Mouse (Mus musculus): ENCODE results near the gene Sptan1. TPM values are rescaled to one million over a fixed set of nuclear protein-coding genes. Genes with fewer than 3 reads are reported as not detected.

Gene Sptan1
- 14.0 and 17.8 TPM in 2 replicates for polyA plus RNA-seq (2015; fragmentation: Nextera tagmentation; extraction: Ambion mirVana)

DNA sequence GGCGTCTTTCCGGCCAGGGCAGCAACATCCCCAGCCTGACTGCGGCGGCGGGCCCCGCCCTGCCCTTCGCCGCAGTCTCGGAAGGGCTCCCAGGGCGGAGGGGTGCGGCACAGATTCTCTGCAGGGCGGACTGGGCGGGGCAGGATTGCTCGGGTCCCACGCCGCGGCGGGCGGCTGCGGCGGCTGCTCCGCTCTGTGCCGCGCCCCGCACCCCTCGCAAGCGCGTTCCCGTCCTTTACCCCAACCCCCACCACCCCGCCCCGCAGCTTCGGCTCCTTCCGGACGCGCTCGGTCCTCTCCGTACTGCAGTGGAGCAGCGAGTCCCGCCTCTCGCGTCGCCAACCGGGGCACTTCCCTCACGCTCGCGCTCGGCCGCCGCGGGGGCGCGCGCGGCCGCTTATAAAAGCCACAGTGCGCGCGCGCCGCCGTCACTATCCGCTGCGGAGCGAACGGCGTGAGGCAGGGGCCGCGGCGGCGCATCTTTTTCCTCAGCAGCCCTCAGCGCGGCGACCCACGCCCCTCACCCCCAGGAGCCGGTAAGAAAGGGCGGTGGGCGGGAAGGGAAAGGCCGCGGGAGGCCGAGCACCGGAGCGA is at the start of gene Sptan1:
TSS of gene Sptan1 (plus strand) at position 311 of the 594 bp plus-strand sequence.
- ATAC-seq (ENCODE audit: insufficient read depth): peak; percentile 96
- WGBS (ENCODE audit: insufficient replicate concordance): 1% methylated on average over 81 of the region's 82 CpGs
- H3K27me3 ChIP-seq: peaks cover 74% of the 10 kb centered on the region
- peak within 1 kb of the TSS; percentile 64 for H3K4me2 ChIP-seq
- H3K4me3 ChIP-seq (replicated peaks): peak within 1 kb of the TSS; percentile 66
- H3K9ac ChIP-seq: peak within 1 kb of the TSS; percentile 60
- H3K4me1 ChIP-seq (replicated peaks): peaks cover 31% of the 10 kb centered on the region
- H3K36me3 ChIP-seq (replicated peaks): no peaks in the 10 kb centered on the region; the same call in 1 of the 2 replicates
- peak within 1 kb of the TSS; percentile 65 for H3K27ac ChIP-seq (replicated peaks)
- H3K9me3 ChIP-seq (replicated peaks): no peaks in the 10 kb centered on the region

DNA sequence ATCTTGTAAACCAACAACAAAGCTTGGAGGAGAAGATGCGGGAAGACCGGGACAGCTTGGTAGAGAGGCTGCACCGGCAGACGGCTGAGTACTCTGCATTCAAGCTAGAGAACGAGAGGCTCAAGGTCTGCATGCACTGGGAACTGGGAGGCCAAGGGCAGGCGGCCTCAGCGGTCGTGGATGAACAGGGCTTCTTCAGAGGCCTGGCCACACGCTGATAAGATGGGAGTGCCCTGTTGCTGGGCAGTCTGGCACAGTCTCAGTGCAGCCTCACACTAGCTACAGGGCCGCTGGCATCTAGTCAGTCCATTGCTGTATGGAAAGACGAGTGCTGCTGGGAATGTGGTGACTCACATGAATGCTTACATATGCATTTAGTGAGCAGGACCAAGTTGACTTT is 47.7 kb upstream of the Sptan1 start:
- no peaks in the 10 kb centered on the region for H3K9me3 ChIP-seq (replicated peaks)
- H3K4me3 ChIP-seq (replicated peaks): peak overlapping the region; percentile 13; the same call in 1 of the 2 replicates
- H3K4me1 ChIP-seq (replicated peaks): peaks cover 36% of the 10 kb centered on the region
- WGBS (ENCODE audit: insufficient replicate concordance): 54% methylated on average over 11 of the region's 11 CpGs
- peak; percentile 97 for ATAC-seq (ENCODE audit: insufficient read depth)
- H3K27ac ChIP-seq (replicated peaks): peak overlapping the region; percentile 85
- no peak overlapping the region for H3K9ac ChIP-seq
- H3K36me3 ChIP-seq (replicated peaks): peaks cover 89% of the 10 kb centered on the region
- H3K4me2 ChIP-seq: peak overlapping the region; percentile 54
- no peaks in the 10 kb centered on the region for H3K27me3 ChIP-seq

DNA sequence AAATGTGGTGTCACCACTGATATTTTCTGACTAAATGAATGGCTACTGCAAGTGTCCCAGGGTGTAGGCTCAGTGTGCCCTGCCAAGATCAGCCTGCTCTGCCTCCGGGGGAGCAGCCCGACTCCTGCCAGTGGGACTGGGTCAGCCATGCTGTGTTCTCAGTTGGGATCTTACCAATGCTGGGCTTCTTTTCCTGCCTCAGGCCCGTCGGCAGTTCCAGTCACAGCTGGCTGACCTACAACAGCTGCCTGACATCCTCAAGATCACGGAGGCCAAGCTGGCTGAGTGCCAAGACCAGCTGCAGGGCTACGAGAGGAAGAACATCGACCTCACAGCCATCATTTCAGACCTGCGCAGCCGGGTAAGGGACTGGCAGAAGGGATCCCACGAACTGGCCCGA is 43.3 kb upstream of the Sptan1 start:
- 76% methylated on average over 11 of the region's 11 CpGs for WGBS (ENCODE audit: insufficient replicate concordance)
- no peak for ATAC-seq (ENCODE audit: insufficient read depth)
- Histone ChIP-seq H3K4me3 (replicated peaks) (no peak overlapping the region), H3K36me3 (replicated peaks) (peaks cover 90% of the 10 kb centered on the region), H3K27me3 (no peaks in the 10 kb centered on the region), H3K4me2 (no peak overlapping the region), H3K9me3 (replicated peaks) (no peaks in the 10 kb centered on the region), H3K9ac (no peak overlapping the region), H3K27ac (replicated peaks) (no peak overlapping the region), H3K4me1 (replicated peaks) (peaks cover 19% of the 10 kb centered on the region)

DNA sequence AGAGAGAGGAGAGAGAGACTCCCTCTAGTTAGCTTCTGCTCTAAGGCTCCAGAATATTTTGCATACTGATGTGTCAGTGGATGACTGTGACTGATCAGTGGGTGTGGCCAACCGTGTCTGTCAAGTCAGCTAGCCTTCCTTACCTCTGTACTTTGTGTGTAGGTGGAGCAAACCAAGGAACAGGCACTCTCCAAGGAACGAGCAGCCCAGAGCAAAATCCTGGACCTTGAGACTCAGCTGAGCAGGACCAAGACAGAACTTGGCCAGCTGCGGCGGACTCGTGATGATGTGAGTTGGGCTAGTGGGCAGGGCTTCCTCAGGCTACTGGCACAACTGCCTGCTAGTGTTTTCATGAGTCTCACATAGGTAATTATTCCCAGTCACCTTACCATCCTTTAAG is 38.8 kb upstream of the Sptan1 start:
- H3K27ac ChIP-seq (replicated peaks): no peak overlapping the region
- H3K4me1 ChIP-seq (replicated peaks): no peaks in the 10 kb centered on the region
- H3K4me2 ChIP-seq: no peak overlapping the region
- H3K4me3 ChIP-seq (replicated peaks): no peak overlapping the region
- no peaks in the 10 kb centered on the region for H3K27me3 ChIP-seq
- no peaks in the 10 kb centered on the region for H3K9me3 ChIP-seq (replicated peaks)
- ATAC-seq (ENCODE audit: insufficient read depth): no peak
- 86% methylated on average over 5 of the region's 5 CpGs for WGBS (ENCODE audit: insufficient replicate concordance)
- peaks cover 93% of the 10 kb centered on the region for H3K36me3 ChIP-seq (replicated peaks)
- no peak overlapping the region for H3K9ac ChIP-seq

- H3K4me2 ChIP-seq: no peak overlapping the region
- H3K9ac ChIP-seq: no peak overlapping the region
- H3K4me3 ChIP-seq (replicated peaks): no peak overlapping the region
- H3K27ac ChIP-seq (replicated peaks): no peak overlapping the region
- H3K36me3 ChIP-seq (replicated peaks): peaks cover 53% of the 10 kb centered on the region
- H3K27me3 ChIP-seq: no peaks in the 10 kb centered on the region
- H3K4me1 ChIP-seq (replicated peaks): peaks cover 6% of the 10 kb centered on the region; the same call in 1 of the 2 replicates
- WGBS (ENCODE audit: insufficient replicate concordance): 84% methylated on average over 10 of the region's 10 CpGs
- no peaks in the 10 kb centered on the region for H3K9me3 ChIP-seq (replicated peaks)
- no peak for ATAC-seq (ENCODE audit: insufficient read depth)
Observed at GRCm38 (mm10) chr2:29930506-29930905, 34.9 kb upstream of the Sptan1 start.

GRCm38 (mm10) chr2:29931194-29931593 is 34.2 kb upstream of the Sptan1 start:
- ATAC-seq (ENCODE audit: insufficient read depth): no peak
- Histone ChIP-seq H3K4me1 (replicated peaks) (peaks cover 12% of the 10 kb centered on the region), H3K36me3 (replicated peaks) (peaks cover 46% of the 10 kb centered on the region), H3K9me3 (replicated peaks) (no peaks in the 10 kb centered on the region), H3K9ac (no peak overlapping the region), H3K4me3 (replicated peaks) (no peak overlapping the region), H3K4me2 (no peak overlapping the region), H3K27ac (replicated peaks) (no peak overlapping the region), H3K27me3 (no peaks in the 10 kb centered on the region)
- WGBS (ENCODE audit: insufficient replicate concordance): 87% methylated on average over 6 of the region's 6 CpGs

- Histone ChIP-seq H3K4me2 (peak within 1 kb of the TSS; percentile 80), H3K36me3 (replicated peaks) (peaks cover 34% of the 10 kb centered on the region), H3K9me3 (replicated peaks) (no peaks in the 10 kb centered on the region), H3K27me3 (no peaks in the 10 kb centered on the region), H3K9ac (peak within 1 kb of the TSS; percentile 72), H3K4me1 (replicated peaks) (peaks cover 16% of the 10 kb centered on the region), H3K4me3 (replicated peaks) (peak within 1 kb of the TSS; percentile 89), H3K27ac (replicated peaks) (peak within 1 kb of the TSS; percentile 79)
- peak; percentile 94 for ATAC-seq (ENCODE audit: insufficient read depth)
- 3% methylated on average over 44 of the region's 44 CpGs for WGBS (ENCODE audit: insufficient replicate concordance)
Observed at GRCm38 (mm10) chr2:29934906-29935599, 30.3 kb upstream of the Sptan1 start, which contains the start of gene Gle1. Gene Gle1 (plus strand): TSS chr2:29935426.

- Histone ChIP-seq H3K4me1 (replicated peaks) (peaks cover 12% of the 10 kb centered on the region), H3K27ac (replicated peaks) (no peak overlapping the region), H3K4me3 (replicated peaks) (no peak overlapping the region), H3K9ac (no peak overlapping the region), H3K36me3 (replicated peaks) (peaks cover 73% of the 10 kb centered on the region), H3K4me2 (no peak overlapping the region), H3K27me3 (no peaks in the 10 kb centered on the region), H3K9me3 (replicated peaks) (no peaks in the 10 kb centered on the region)
- WGBS (ENCODE audit: insufficient replicate concordance): 83% methylated on average over 9 of the region's 9 CpGs
- no peak for ATAC-seq (ENCODE audit: insufficient read depth)
Observed at GRCm38 (mm10) chr2:29940073-29940472, 25.3 kb upstream of the Sptan1 start.

- Histone ChIP-seq H3K9ac (no peak overlapping the region), H3K27ac (replicated peaks) (no peak overlapping the region), H3K4me2 (no peak overlapping the region), H3K4me3 (replicated peaks) (no peak overlapping the region), H3K36me3 (replicated peaks) (peaks cover 75% of the 10 kb centered on the region), H3K4me1 (replicated peaks) (peaks cover 12% of the 10 kb centered on the region), H3K9me3 (replicated peaks) (no peaks in the 10 kb centered on the region), H3K27me3 (no peaks in the 10 kb centered on the region)
- WGBS (ENCODE audit: insufficient replicate concordance): 88% methylated on average over 7 of the region's 7 CpGs
- no peak for ATAC-seq (ENCODE audit: insufficient read depth)
Observed at GRCm38 (mm10) chr2:29940826-29941225, 24.5 kb upstream of the Sptan1 start.

DNA sequence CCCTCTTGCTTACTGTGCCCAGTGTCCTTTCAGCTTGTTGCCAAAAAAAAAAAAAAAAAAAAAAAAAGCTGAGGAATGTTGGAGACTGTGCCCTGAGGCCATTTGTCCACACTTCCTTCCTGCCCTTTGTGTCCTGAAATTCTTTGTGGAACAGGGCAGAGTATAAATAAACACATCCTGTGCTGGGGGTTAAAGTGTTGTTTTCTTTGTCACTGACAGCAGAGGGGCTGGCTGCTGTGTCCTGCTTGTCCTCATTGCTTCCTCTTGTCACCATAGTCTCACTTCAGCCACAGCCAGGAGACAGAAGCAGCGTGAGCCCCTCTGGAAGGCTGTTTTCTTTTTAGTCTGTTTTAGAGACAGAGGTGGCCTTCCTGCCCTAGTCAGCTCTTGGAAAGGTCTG is 20.6 kb upstream of the Sptan1 start:
- Histone ChIP-seq H3K9ac (no peak overlapping the region), H3K9me3 (replicated peaks) (no peaks in the 10 kb centered on the region)
- peak; percentile 76 for ATAC-seq (ENCODE audit: insufficient read depth)

DNA sequence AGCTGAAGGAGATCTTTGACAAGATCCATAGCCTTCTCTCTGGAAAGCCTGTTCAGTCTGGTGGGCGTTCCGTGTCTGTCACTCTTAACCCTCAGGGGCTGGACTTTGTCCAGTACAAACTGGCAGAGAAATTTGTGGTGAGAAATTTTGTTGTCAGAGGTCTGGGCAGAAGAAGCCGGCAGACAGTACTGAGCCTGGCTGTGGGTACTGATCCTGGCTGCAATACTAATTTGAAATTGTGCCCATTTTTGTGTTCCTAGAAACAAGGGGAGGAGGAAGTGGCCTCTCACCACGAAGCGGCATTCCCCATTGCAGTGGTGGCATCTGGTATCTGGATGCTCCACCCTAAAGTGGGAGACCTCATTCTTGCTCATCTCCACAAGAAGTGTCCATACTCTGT is 16.5 kb upstream of the Sptan1 start:
- no peak for ATAC-seq (ENCODE audit: insufficient read depth)
- Histone ChIP-seq H3K4me3 (replicated peaks) (no peak overlapping the region), H3K36me3 (replicated peaks) (peaks cover 89% of the 10 kb centered on the region), H3K9me3 (replicated peaks) (no peaks in the 10 kb centered on the region), H3K27ac (replicated peaks) (no peak overlapping the region), H3K9ac (no peak overlapping the region), H3K4me2 (no peak overlapping the region), H3K27me3 (no peaks in the 10 kb centered on the region), H3K4me1 (replicated peaks) (peaks cover 4% of the 10 kb centered on the region; the same call in 1 of the 2 replicates)
- WGBS (ENCODE audit: insufficient replicate concordance): 77% methylated on average over 5 of the region's 5 CpGs

More for the DNA sequence above, 20.6 kb upstream of the Sptan1 start:
- Histone ChIP-seq H3K36me3 (replicated peaks) (peaks cover 91% of the 10 kb centered on the region), H3K4me1 (replicated peaks) (peaks cover 4% of the 10 kb centered on the region; the same call in 1 of the 2 replicates), H3K27me3 (no peaks in the 10 kb centered on the region), H3K27ac (replicated peaks) (peak overlapping the region; percentile 77), H3K4me2 (no peak overlapping the region), H3K4me3 (replicated peaks) (no peak overlapping the region)
- 67% methylated on average over 1 of the region's 1 CpGs for WGBS (ENCODE audit: insufficient replicate concordance)

Measured in liver, embryonic 15.5 days (tissue).